Mouse (Mus musculus): ENCODE data around the gene Fpr2.
A peak's percentile ranks its signal among the peaks of the same experiment; 100 is the strongest.
"Not testable (repeated sequence)": the region's sequence is repeated elsewhere in the genome, so short reads cannot be mapped to it uniquely, and the experiment has no call there.

Gene Fpr2

GRCm38 (mm10) chr17:17887774-17888248, at the start of gene Fpr2, which contains the start of gene Fpr3:
Gene Fpr2, plus strand, starts transcription at chr17:17887824.
Gene Fpr3, plus strand, starts transcription at chr17:17887852.
- DNase-seq (ENCODE audit: extremely low spot score, low spot score) = no peak

- peak; percentile 86 for DNase-seq (ENCODE audit: extremely low spot score, low spot score)
These were observed 49.5 kb upstream of the Fpr2 start for GRCm38 (mm10) chr17:17837919-17838701.

- DNase-seq (ENCODE audit: extremely low spot score, low spot score) = no peak
These were observed 48.3 kb upstream of the Fpr2 start for GRCm38 (mm10) chr17:17839276-17839675.

DNA sequence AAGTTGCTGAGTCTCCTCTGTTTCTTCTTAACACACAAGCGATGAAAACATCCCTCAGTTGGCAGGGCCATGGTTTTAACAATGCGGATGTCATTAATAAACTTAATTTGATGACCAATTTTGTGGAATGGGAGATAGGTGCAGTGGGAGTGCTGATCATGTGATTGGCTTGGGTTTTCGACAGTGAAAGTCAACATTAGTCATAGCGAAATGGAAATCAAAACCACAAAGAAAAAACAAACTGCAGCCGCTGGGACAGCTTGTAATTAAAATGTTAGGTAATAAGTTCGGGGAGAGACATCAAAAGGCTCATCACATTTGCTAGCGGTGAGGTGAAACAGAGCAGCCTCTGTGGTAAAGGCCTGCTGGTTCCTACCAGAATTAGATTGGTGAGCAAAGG, 46.8 kb upstream of the Fpr2 start:
- DNase-seq (ENCODE audit: extremely low spot score, low spot score) = no peak

- no peak for DNase-seq (ENCODE audit: extremely low spot score, low spot score)
These were observed 43.9 kb upstream of the Fpr2 start for GRCm38 (mm10) chr17:17843534-17844261.

DNA sequence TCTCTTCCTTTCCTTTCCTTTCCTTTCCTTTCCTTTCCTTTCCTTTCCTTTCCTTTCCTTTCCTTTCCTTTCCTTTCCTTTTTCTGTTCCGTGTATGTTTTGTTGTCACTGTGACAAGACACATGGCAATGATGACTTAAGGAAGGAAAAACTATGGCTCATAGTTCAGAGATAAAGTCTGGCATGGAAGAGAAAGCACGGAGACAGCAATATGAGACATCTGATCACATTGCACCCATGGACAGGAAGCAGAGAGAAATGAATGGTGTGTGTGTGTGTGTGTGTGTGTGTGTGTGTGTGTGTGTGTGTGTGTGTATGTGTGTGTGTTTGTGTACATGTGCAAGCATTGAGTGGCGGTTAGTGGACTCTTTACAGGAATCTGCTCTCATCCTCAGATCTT, 43.0 kb upstream of the Fpr2 start:
- DNase-seq (ENCODE audit: extremely low spot score, low spot score) = not testable (repeated sequence)

- DNase-seq (ENCODE audit: extremely low spot score, low spot score) = no peak
These were observed 42.2 kb upstream of the Fpr2 start for GRCm38 (mm10) chr17:17845187-17846027.

DNA sequence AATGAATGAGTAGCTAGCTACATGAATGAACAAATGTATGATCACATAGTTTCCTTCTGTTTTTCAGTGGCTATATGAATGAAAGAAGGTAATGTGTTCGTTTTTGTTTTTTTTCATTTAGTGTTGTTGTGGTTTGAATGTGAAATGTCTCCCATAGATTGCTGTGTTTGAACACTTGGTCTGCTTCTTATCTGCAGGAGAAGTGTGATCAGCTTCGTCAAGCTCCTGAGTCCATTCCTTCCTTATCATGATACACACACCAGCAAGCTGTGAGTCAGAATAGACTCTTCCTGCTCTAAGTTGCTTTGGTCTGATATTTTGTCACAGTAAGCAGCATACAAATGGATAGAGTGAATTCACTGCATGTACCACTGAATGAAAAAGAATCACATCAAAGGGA, 38.6 kb upstream of the Fpr2 start:
- no peak for DNase-seq (ENCODE audit: extremely low spot score, low spot score)

DNA sequence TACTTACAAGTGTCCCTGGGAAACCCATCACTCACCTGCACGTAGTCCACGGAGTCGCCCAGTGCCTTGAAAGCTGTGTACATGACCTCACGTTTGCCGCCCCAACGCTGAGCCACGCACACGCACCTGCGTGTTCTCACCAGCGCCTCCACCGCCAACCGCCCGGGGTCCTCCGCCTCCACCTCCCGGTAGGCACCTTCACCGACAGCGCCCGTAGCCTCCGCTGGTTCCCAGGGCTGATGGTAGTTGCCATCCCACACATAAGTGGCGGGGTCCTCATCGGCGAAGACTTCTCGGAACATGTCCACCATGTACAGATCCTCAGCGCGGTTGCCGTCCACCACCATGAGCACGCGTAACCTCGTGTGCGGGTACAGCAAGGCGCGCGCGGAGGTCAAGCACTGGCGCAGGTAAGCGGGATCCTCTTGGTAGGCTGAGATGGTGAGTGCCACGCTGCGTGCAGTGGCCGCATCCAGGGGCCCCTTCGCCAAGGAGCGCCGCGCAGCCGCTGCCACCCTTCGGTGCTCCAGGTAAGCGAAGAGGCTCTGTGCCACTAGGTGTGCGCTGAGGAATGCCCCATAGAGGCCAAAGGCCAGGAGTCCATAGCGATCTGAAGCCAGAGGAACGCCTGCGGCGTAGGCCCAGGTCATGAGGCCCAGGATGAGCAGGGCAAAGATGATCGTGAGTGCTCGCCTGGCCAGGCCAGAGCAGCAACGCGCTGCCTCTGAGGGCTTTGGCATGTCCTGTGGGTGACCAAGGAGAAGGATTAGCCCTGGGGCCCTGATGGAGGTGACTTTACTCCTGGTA, 37.5 kb upstream of the Fpr2 start:
- DNase-seq (ENCODE audit: extremely low spot score, low spot score) = no peak

- DNase-seq (ENCODE audit: extremely low spot score, low spot score) = no peak
These were observed 32.4 kb upstream of the Fpr2 start, which contains the start of gene Has1 for GRCm38 (mm10) chr17:17855064-17855838. Gene Has1, minus strand, starts transcription at chr17:17855205.

DNA sequence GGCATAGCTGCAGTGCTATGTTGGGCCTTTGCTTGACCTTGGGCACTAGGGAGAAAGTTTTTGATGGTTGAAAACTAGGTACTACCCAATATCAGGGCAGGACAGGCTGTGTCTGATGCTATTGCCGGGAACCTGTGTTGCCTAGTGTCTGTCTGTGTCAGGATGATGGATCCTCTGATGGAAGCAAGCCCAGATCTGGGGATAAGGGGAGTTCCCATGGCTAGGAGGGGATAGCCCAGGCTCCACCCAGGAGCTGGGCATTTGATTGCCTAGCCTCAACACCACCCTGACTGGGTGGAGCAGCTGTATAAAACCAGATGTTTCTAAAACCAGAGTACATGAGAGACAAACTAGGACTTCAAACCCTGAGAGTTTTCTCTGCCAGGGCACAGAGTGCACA, 31.0 kb upstream of the Fpr2 start:
- no peak for DNase-seq (ENCODE audit: extremely low spot score, low spot score)

GRCm38 (mm10) chr17:17857446-17857845, 30.2 kb upstream of the Fpr2 start:
- DNase-seq (ENCODE audit: extremely low spot score, low spot score) = no peak

DNA sequence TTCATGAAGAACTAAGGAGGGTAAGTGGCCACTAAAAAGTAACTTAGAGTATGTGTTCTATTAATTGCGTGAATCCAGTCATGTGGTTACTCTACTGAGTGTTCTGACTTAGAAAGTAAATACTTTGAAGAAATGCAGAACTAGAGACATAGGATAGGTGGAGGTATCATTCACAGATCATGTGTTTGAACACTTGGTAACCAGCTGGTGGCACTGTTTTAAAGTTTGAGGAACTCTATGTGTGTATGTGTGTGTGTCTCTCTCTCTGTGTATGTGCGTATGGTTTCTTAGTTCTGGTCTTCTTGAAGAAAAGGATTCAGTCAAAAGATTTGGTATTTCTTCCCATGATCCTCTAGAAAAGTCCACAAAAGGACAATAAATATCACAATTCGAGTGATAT, 27.5 kb upstream of the Fpr2 start:
- no peak for DNase-seq (ENCODE audit: extremely low spot score, low spot score)

DNA sequence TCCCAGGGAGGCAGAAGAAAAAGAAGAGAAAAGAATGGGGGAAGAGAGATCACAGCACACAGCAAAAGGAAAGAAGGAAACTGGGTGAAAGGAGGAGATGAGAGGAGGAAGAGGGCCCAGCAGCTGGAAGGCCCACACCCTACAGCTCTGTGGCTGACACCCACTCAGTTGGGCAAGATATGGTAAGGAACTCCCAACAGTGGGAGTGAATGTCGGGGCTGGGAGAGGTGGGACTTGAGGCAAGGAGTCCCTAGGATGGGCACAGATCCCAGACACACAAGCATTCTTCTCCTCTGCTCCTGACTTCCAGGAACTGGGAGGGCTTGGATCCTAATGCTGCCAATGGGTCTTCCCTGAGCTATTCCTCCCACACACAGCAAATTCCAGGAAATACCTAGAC, 25.3 kb upstream of the Fpr2 start:
- no peak for DNase-seq (ENCODE audit: extremely low spot score, low spot score)

DNA sequence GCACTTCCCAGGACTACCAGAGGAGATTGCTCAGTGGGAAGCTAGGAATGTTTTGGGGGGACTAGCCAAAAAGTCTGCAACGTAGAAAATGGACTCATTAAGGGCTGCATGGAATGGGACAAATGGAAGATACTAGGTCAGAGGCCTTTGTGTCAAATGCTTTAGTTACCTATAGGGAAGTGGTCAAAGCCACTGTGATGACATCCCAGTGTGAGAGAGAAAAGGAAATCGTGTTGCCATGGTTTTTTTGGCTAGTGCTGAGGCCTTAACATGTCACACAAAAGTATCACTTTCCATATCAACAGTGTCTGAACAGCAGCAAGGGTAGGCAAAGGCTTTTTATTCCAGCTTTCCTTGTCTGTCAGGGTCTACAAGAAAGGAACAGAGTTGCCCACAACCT, 22.5 kb upstream of the Fpr2 start:
- no peak for DNase-seq (ENCODE audit: extremely low spot score, low spot score)

DNA sequence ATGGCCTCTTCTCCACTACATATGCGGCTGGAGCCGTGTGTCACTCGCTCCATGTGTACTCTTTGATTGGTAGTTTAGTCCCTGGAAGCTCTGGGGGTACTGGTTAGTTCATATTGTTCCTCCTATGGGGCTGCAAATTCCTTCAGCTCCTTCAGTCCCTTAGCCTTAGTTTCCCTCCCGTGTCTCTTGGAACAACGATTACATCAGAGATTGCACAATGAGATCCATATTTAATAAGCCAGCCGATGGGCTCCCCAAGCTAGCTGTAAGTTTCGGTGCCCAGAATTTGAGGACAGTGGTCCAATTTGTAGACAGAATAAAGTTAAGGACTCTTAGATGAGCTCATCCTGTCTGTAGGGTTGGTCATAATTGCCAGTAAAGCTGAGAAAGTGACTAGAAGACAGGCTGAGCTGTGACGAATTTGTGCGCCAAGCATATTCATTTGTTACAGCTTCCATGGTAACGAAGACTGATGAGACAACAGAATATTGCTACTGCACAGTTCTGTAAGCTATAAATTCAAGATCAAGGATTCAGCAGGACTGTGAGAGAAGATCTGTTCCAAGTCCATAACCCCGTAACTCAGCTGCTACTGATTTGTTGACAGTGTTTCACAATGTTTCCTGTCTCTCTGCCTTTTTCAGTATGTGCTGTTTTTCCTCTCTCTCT, 20.7 kb upstream of the Fpr2 start:
- no peak for DNase-seq (ENCODE audit: extremely low spot score, low spot score)

DNA sequence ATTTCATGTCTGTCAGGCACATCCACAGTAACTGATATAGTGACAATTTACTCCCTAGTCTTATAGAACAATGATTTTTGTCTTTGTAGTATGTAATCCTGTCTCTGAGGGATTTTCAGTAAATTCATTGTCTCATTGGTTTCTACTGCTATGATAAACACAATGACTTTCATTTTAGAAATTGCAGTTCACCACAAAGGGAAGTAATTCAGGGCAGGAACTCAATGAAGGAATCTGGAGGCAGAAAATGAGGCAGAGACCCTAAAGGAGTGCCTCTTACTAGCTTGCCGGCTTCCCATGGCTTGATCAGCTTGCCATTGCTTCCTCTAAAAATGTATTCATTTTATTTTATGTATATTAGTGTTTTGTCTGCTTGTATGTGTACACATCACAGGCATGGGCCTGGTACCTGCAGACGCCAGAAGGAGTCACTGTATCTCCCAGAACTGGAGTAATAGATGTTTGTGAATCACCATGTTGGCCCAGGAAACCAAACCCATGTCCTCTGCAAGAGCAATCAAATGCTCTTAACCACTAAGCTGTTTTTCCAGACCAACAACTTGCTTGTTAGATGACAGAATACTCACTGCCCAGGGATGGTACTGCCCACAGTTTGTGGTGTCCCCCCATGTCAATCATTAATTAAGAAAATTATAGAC, 16.6 kb upstream of the Fpr2 start:
- no peak for DNase-seq (ENCODE audit: extremely low spot score, low spot score)

DNA sequence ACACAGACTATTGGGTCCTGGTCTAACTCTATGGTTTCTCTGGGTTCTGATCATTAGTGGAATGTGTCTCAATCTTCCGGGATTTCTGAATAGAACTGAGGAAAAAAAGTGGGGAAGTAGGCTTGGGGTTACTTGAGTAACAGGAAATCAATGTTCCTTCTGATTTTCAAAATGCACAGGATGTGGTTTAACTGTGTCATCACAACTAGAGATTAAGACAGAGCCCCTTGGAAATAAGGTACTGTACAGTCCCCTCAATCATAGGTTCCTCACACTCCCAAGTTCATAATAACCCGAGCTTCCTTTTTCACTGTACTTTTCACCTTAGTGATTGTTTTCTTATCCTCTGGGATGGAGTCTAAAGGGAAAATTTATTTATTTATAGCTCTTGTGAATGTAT, 15.9 kb upstream of the Fpr2 start:
- no peak for DNase-seq (ENCODE audit: extremely low spot score, low spot score)

DNA sequence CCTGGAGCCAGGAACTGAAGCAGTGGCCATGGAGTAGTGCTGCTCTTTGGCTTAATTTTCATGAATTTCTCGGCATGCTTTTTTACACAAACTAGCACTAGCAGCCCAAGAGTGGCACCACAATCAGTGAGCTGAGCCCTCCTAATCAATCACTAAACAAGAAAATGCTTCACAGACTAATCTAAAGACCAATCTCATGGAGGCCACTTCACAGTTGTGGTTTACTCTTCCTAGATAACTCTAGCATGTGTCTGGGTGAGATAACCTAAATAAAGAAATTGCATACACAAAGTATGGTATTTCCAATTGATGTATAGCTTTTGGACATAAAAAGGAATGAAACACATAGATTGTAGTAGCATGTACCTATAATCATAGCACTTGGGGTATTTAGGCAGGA, 8.3 kb upstream of the Fpr2 start:
- DNase-seq (ENCODE audit: extremely low spot score, low spot score) = no peak
